Mouse (Mus musculus) liver, embryonic 13.5 days (tissue): ENCODE results near the gene Krt14. TPM values are rescaled to one million over a fixed set of nuclear protein-coding genes. Genes with fewer than 3 reads are reported as not detected.
A peak's percentile ranks its signal among the peaks of the same experiment; 100 is the strongest.

Experiments used
- ATAC-seq: fragments of 200-750 bp; cut with Nextera tagmentation; 2 replicates; pipeline ENCODE4 v1.8.0; 2017; ENCODE audit warnings: low read depth, mild to moderate bottlenecking, moderate number of reproducible peaks, moderate library complexity
- DNase-seq: peaks from one replicate; pipeline ENCODE4 v3.0.0; 2022
- H3K27ac ChIP-seq: fragments of 300-500 bp; sonication (generic); 2 replicates; pipeline ENCODE4 v1.5.1; 2015; ENCODE audit warnings: moderate library complexity, mild to moderate bottlenecking, inconsistent platforms
- H3K27me3 ChIP-seq: fragments of 300-500 bp; sonication (generic); 2 replicates; pipeline ENCODE4 v1.6.1; 2015; ENCODE audit warnings: mild to moderate bottlenecking, inconsistent platforms
- H3K36me3 ChIP-seq: fragments of 300-500 bp; sonication (generic); 2 replicates; pipeline ENCODE4 v1.6.1; 2015; ENCODE audit warnings: mild to moderate bottlenecking, inconsistent platforms
- H3K4me1 ChIP-seq: fragments of 300-500 bp; sonication (generic); replicated peaks from 2 replicates; pipeline ENCODE4 v1.6.1; 2015; ENCODE audit warnings: inconsistent platforms
- H3K4me2 ChIP-seq: fragments of 300-500 bp; sonication (generic); 2 replicates; pipeline ENCODE4 v1.6.1; 2015; ENCODE audit warnings: inconsistent platforms, mild to moderate bottlenecking, moderate library complexity
- H3K4me3 ChIP-seq: fragments of 300-500 bp; sonication (generic); replicated peaks from 2 replicates; pipeline ENCODE4 v1.5.1; 2015; ENCODE audit warnings: mild to moderate bottlenecking, inconsistent platforms
- H3K9ac ChIP-seq: fragments of 300-500 bp; sonication (generic); 2 replicates; pipeline ENCODE4 v1.6.1; 2015; ENCODE audit warnings: mild to moderate bottlenecking, inconsistent platforms
- H3K9me3 ChIP-seq: fragments of 300-500 bp; sonication (generic); replicated peaks from 2 replicates; pipeline ENCODE4 v1.6.1; 2016; ENCODE audit warnings: inconsistent platforms
- WGBS: fragments of 180-500 bp; shearing (Covaris S2); methylation state at CpG from one replicate; pipeline ENCODE4 v1.1.7; 2015; ENCODE audit not compliant: insufficient replicate concordance; 5-methylcytosine and 5-hydroxymethylcytosine counted together
- polyA plus RNA-seq: library from polyadenylated mRNA; unstranded; fragments of >200 nt; fragmentation: Nextera tagmentation; extraction: Ambion mirVana; gene quantifications from 2 replicates; pipeline ENCODE4 v1.2.1, GENCODE M21; 2015

The Krt14 gene
- polyA plus RNA-seq, 1 experiment from 2014 or later = 0.90 TPM

DNA sequence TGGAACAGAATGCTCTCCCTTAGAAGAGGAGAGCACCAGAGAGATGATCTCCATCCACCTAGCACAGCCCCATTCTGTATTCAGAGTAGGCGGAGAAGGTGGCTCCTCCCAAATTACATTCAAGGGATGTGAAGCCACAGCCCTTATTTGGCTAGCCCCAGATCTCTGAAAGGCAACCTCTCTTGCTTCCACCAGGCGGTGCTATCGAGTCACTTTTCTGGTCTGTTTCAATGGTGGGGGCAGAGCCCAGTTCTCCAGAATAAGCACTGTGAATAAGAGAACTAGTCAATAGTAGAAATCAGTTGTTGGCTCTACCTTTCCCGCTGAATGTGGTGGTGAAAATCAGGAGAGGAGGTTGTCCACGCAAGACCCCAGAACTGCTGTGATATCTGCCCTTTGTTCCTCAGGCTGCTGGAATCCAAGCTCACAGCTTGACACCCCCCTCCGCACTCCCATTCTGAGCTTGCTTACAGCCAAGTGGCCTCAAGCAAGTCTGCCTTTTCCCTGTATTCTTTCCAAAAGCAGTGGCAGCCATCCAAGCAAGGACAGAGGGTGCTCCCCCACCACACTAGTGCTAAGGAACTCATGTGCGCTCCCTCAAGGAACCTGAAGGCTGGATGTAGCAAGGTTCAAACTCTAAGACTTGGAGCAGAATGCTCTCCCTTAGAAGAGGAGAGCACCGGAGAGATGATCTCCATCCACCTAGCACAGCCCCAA is 7.1 kb downstream of the Krt14 start:
- Histone ChIP-seq H3K4me2 (no peak overlapping the region), H3K9ac (no peak overlapping the region), H3K27ac (no peak overlapping the region), H3K9me3 (no peaks in the 10 kb centered on the region), H3K4me1 (no peaks in the 10 kb centered on the region), H3K36me3 (no peaks in the 10 kb centered on the region), H3K27me3 (no peaks in the 10 kb centered on the region), H3K4me3 (no peak overlapping the region)
- 36% methylated on average over 8 of the region's 8 CpGs for WGBS
- DNase-seq (no peak), ATAC-seq (no peak)

- no peak overlapping the region for H3K4me2 ChIP-seq
- no peak for ATAC-seq
- no peak overlapping the region for H3K4me3 ChIP-seq
- 50% methylated on average over 4 of the region's 4 CpGs for WGBS
- no peaks in the 10 kb centered on the region for H3K9me3 ChIP-seq
- no peaks in the 10 kb centered on the region for H3K27me3 ChIP-seq
- no peak overlapping the region for H3K27ac ChIP-seq
- H3K9ac ChIP-seq = no peak overlapping the region
- H3K36me3 ChIP-seq = no peaks in the 10 kb centered on the region
- H3K4me1 ChIP-seq = no peaks in the 10 kb centered on the region
- DNase-seq = no peak
Measured at GRCm38 (mm10) chr11:100198666-100199065, 8.7 kb downstream of the Krt14 start.

- ATAC-seq = no peak
- no peak for DNase-seq
- H3K36me3 ChIP-seq = no peaks in the 10 kb centered on the region
- 30% methylated on average over 9 of the region's 9 CpGs for WGBS
- H3K4me2 ChIP-seq = no peak within 1 kb of the TSS
- H3K9me3 ChIP-seq = peaks cover 2% of the 10 kb centered on the region; the same call in 1 of the 2 replicates
- no peak within 1 kb of the TSS for H3K9ac ChIP-seq
- H3K4me1 ChIP-seq = no peaks in the 10 kb centered on the region
- H3K27me3 ChIP-seq = no peaks in the 10 kb centered on the region; the same call in 1 of the 2 replicates
- H3K27ac ChIP-seq = no peak within 1 kb of the TSS
- no peak within 1 kb of the TSS for H3K4me3 ChIP-seq
Measured at GRCm38 (mm10) chr11:100192992-100193391, 14.4 kb downstream of the Krt14 start, which contains the start of gene Krt9. Krt9 (minus strand) TSS chr11:100193246.

- no peak overlapping the region for H3K4me3 ChIP-seq
Measured at GRCm38 (mm10) chr11:100191820-100192219, 15.5 kb downstream of the Krt14 start.

GRCm38 (mm10) chr11:100186736-100187135 is 20.6 kb downstream of the Krt14 start:
- WGBS = 61% methylated on average over 8 of the region's 8 CpGs
- no peaks in the 10 kb centered on the region for H3K27me3 ChIP-seq
- H3K27ac ChIP-seq = no peak overlapping the region
- DNase-seq (no peak), ATAC-seq (no peak)
- H3K9me3 ChIP-seq = peaks cover 8% of the 10 kb centered on the region; the same call in 1 of the 2 replicates
- no peak overlapping the region for H3K4me2 ChIP-seq
- H3K9ac ChIP-seq = no peak overlapping the region
- no peak overlapping the region for H3K4me3 ChIP-seq
- H3K36me3 ChIP-seq = no peaks in the 10 kb centered on the region
- no peaks in the 10 kb centered on the region for H3K4me1 ChIP-seq

More at GRCm38 (mm10) chr11:100191820-100192219, 15.5 kb downstream of the Krt14 start:
- Histone ChIP-seq H3K9ac (no peak overlapping the region), H3K9me3 (peaks cover 7% of the 10 kb centered on the region; the same call in 1 of the 2 replicates), H3K4me1 (no peaks in the 10 kb centered on the region), H3K36me3 (no peaks in the 10 kb centered on the region), H3K4me2 (no peak overlapping the region), H3K27ac (no peak overlapping the region), H3K27me3 (no peaks in the 10 kb centered on the region; the same call in 1 of the 2 replicates)
- ATAC-seq (no peak), DNase-seq (no peak)
- WGBS = 84% methylated on average over 3 of the region's 3 CpGs

DNA sequence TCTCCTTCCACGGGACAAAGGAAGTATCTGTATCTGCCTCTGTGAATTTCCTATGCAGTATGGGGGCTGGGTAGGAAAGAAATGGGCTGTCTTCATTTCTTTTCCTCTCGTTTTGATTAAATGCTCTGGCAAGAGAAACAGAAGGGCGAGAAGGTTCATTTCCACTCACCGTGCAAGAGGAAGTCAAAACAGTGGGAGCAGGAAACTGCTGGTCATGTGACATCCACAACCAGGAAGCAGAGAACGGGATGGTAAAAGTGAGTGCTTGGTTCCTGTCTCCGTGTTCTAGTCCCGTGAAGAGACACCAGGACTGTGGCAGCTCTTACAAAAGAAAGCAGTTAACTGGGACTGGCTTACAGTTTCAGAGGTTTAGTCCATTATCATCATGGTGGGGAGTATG is 25.6 kb downstream of the Krt14 start:
- no peak overlapping the region for H3K9ac ChIP-seq
- DNase-seq = no peak
- no peaks in the 10 kb centered on the region for H3K9me3 ChIP-seq
- H3K27ac ChIP-seq = no peak overlapping the region
- ATAC-seq = no peak
- 28% methylated on average over 7 of the region's 7 CpGs for WGBS
- H3K4me3 ChIP-seq = no peak overlapping the region
- no peak overlapping the region for H3K4me2 ChIP-seq
- no peaks in the 10 kb centered on the region for H3K36me3 ChIP-seq
- H3K4me1 ChIP-seq = no peaks in the 10 kb centered on the region
- no peaks in the 10 kb centered on the region for H3K27me3 ChIP-seq

GRCm38 (mm10) chr11:100179260-100179659 is 28.1 kb downstream of the Krt14 start:
- no peaks in the 10 kb centered on the region for H3K27me3 ChIP-seq
- H3K36me3 ChIP-seq = no peaks in the 10 kb centered on the region
- DNase-seq = no peak
- H3K27ac ChIP-seq = no peak overlapping the region
- no peak overlapping the region for H3K9ac ChIP-seq
- H3K9me3 ChIP-seq = no peaks in the 10 kb centered on the region
- WGBS = 66% methylated on average over 3 of the region's 3 CpGs
- H3K4me1 ChIP-seq = no peaks in the 10 kb centered on the region
- no peak overlapping the region for H3K4me3 ChIP-seq
- no peak overlapping the region for H3K4me2 ChIP-seq
- no peak for ATAC-seq

- no peak overlapping the region for H3K9ac ChIP-seq
- H3K27ac ChIP-seq = no peak overlapping the region
- H3K4me2 ChIP-seq = no peak overlapping the region
- no peaks in the 10 kb centered on the region for H3K4me1 ChIP-seq
- DNase-seq = no peak
- WGBS = 55% methylated on average over 5 of the region's 5 CpGs
- H3K27me3 ChIP-seq = no peaks in the 10 kb centered on the region
- H3K4me3 ChIP-seq = no peak overlapping the region
- no peaks in the 10 kb centered on the region for H3K36me3 ChIP-seq
- H3K9me3 ChIP-seq = no peaks in the 10 kb centered on the region
- no peak for ATAC-seq
Measured at GRCm38 (mm10) chr11:100178307-100178706, 29.0 kb downstream of the Krt14 start.

- no peaks in the 10 kb centered on the region for H3K36me3 ChIP-seq
- ATAC-seq (no peak), DNase-seq (no peak)
- H3K4me1 ChIP-seq = no peaks in the 10 kb centered on the region
- no peaks in the 10 kb centered on the region for H3K9me3 ChIP-seq
- WGBS = 59% methylated on average over 9 of the region's 9 CpGs
- H3K9ac ChIP-seq = no peak overlapping the region
- no peak overlapping the region for H3K4me2 ChIP-seq
- no peak overlapping the region for H3K4me3 ChIP-seq
- no peaks in the 10 kb centered on the region for H3K27me3 ChIP-seq
- no peak overlapping the region for H3K27ac ChIP-seq
Measured at GRCm38 (mm10) chr11:100176791-100177190, 30.6 kb downstream of the Krt14 start.

- ATAC-seq (no peak), DNase-seq (peak; percentile 32)
- H3K9me3 ChIP-seq = no peaks in the 10 kb centered on the region
- no peak overlapping the region for H3K9ac ChIP-seq
- no peaks in the 10 kb centered on the region for H3K36me3 ChIP-seq
- H3K4me2 ChIP-seq = no peak overlapping the region
- no peak overlapping the region for H3K27ac ChIP-seq
- WGBS = 22% methylated on average over 14 of the region's 14 CpGs
- no peak overlapping the region for H3K4me3 ChIP-seq
- no peaks in the 10 kb centered on the region for H3K27me3 ChIP-seq
- H3K4me1 ChIP-seq = peaks cover 3% of the 10 kb centered on the region; the same call in 1 of the 2 replicates
Measured at GRCm38 (mm10) chr11:100168765-100169762, 38.3 kb downstream of the Krt14 start.

GRCm38 (mm10) chr11:100168071-100168470 is 39.3 kb downstream of the Krt14 start:
- Histone ChIP-seq H3K9me3 (no peaks in the 10 kb centered on the region), H3K4me3 (no peak overlapping the region), H3K27me3 (no peaks in the 10 kb centered on the region), H3K4me1 (peaks cover 3% of the 10 kb centered on the region; the same call in 1 of the 2 replicates), H3K4me2 (no peak overlapping the region), H3K9ac (no peak overlapping the region), H3K36me3 (no peaks in the 10 kb centered on the region), H3K27ac (no peak overlapping the region)
- ATAC-seq (no peak), DNase-seq (no peak)
- 73% methylated on average over 8 of the region's 8 CpGs for WGBS
